Mouse (Mus musculus) frontal cortex, adult 2 months (tissue): ENCODE measurements around the gene Rpl22l1. TPM values are rescaled to one million over a fixed set of nuclear protein-coding genes. Genes with fewer than 3 reads are reported as not detected.
A peak's percentile ranks its signal among the peaks of the same experiment; 100 is the strongest.
"Not testable (repeated sequence)": the region's sequence is repeated elsewhere in the genome, so short reads cannot be mapped to it uniquely, and the experiment has no call there.

Source experiments
- DNase-seq, 2 experiments: peaks; one replicate each; pipeline ENCODE4 v3.0.0; 2022; ENCODE audit warnings: low spot score in 1 of 2; ENCODE audit errors: extremely low spot score in 1 of 2
- polyA plus RNA-seq: library from polyadenylated mRNA; depleted of rRNA; stranded (reverse); fragments of >200 nt; gene quantifications from 2 replicates; pipeline ENCODE4 v1.2.3, GENCODE M21; 2012; rRNA removed

Rpl22l1 gene
- polyA plus RNA-seq, 1 experiment: 158 TPM

GRCm38 (mm10) chr3:28836796-28837371 is 31.6 kb downstream of the Rpl22l1 start:
- DNase-seq: no peak

GRCm38 (mm10) chr3:28841886-28842649 is 36.8 kb downstream of the Rpl22l1 start:
- no peak for DNase-seq

DNA sequence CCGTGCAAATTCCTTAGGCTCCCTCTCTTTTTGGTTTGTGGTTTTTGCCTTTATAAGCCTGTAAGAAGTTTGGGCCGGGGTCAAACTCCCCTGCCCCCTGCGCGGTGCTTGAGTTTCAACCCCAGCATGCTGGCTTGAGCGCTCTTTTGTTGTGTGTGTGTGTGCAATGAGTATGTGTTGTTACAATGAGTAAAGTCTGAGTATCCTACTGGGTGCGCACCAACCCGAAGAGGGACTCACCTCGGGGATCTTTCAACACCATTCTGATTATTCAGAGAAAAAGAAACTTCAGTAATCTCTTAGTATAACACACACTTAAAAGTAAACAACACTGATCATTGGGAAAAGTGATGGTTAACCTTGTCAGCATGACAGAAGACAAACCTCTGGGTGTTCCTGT is 38.0 kb downstream of the Rpl22l1 start:
- DNase-seq: no peak

DNA sequence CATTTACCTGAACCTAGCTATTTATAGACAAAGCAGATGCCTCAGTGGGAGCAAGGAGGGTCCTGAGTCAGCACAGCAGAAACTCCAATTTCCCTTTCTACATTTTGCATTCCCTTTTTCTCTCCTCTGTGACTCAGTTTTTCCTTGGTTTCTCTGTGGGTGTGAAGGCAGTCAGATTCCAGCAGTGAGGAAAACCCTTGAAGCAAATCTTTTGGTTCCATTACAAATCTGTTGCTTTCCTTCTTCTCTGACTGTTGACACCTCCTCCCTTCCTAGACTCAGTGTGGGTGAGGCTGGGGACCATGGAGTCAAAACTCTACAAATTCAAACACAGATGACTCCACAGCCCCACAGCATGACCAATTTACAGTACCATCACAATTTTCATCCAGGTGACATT is 41.9 kb downstream of the Rpl22l1 start:
- DNase-seq: peak in 1 of 2 experiments; percentile 27

DNA sequence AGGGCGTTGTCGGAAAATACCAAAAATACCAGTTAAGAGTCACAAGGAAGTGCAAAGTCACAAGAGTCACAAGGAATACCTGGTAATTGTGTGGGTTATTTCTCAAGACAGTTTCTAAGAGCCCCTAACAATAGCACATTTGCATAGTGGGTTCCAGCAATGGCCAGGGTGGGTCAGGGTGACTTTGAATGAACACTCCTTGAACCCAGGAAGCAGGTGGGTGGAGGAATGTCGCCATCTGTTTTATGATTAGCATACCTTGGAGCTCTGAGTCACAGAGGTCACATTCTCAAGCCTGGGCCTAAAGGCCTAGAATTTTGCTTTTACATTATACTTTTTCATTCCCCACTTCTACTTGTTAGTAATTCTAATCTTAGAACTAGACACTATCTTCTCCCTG is 46.9 kb downstream of the Rpl22l1 start:
- not testable (repeated sequence) for DNase-seq

Other genes with a start within 250 kb of the Rpl22l1 start
- 0.06 and 0.19 TPM in 2 replicates for gene Slc2a2, start 107.5 kb upstream of the Rpl22l1 start, polyA plus RNA-seq
- gene Eif5a2, start 24.2 kb upstream of the Rpl22l1 start, polyA plus RNA-seq: 21.6 and 24.4 TPM in 2 replicates
- not detected in 2 replicates for gene Gm1527, start 87.2 kb downstream of the Rpl22l1 start, polyA plus RNA-seq